Mouse (Mus musculus): ENCODE data around the gene Auh. TPM values are rescaled to one million over a fixed set of nuclear protein-coding genes. Genes with fewer than 3 reads are reported as not detected.

Gene Auh
- polyA plus RNA-seq, 1 experiment, result 26.8 TPM

- Histone ChIP-seq H3K27ac (ENCODE audit: insufficient read depth, low read length) (no peak overlapping the region), H3K4me3 (ENCODE audit: insufficient read depth, low read length) (no peak overlapping the region), H3K4me1 (ENCODE audit: control insufficient read depth, insufficient read depth, low read length) (peaks cover 9% of the 10 kb centered on the region)
- TF ChIP-seq POLR2A (IDR thresholded peaks at IDR 0.05; ENCODE audit: low read depth, low read length), result no peak
- no peak for TF ChIP-seq CTCF (IDR thresholded peaks at IDR 0.05; ENCODE audit: borderline replicate concordance, insufficient read depth, low read length)
These were observed 54.4 kb downstream of the Auh start for GRCm38 (mm10) chr13:52875089-52875488.

GRCm38 (mm10) chr13:52874338-52874737, 55.1 kb downstream of the Auh start:
- no peak for TF ChIP-seq CTCF (IDR thresholded peaks at IDR 0.05; ENCODE audit: borderline replicate concordance, insufficient read depth, low read length)
- no peak for TF ChIP-seq POLR2A (IDR thresholded peaks at IDR 0.05; ENCODE audit: low read depth, low read length)
- Histone ChIP-seq H3K4me1 (ENCODE audit: control insufficient read depth, insufficient read depth, low read length) (peaks cover 6% of the 10 kb centered on the region), H3K4me3 (ENCODE audit: insufficient read depth, low read length) (no peak overlapping the region), H3K27ac (ENCODE audit: insufficient read depth, low read length) (no peak overlapping the region)

- H3K4me3 ChIP-seq (ENCODE audit: insufficient read depth, low read length), result no peak overlapping the region
- peaks cover 4% of the 10 kb centered on the region for H3K4me1 ChIP-seq (ENCODE audit: control insufficient read depth, insufficient read depth, low read length)
- peak overlapping the region; percentile 25 for H3K27ac ChIP-seq (ENCODE audit: insufficient read depth, low read length)
- TF ChIP-seq POLR2A (IDR thresholded peaks at IDR 0.05; ENCODE audit: low read depth, low read length) (no peak), CTCF (IDR thresholded peaks at IDR 0.05; ENCODE audit: borderline replicate concordance, insufficient read depth, low read length) (no peak)
These were observed 55.6 kb downstream of the Auh start for GRCm38 (mm10) chr13:52873923-52874322.

GRCm38 (mm10) chr13:52866005-52866792, 63.3 kb downstream of the Auh start:
- TF ChIP-seq CTCF (IDR thresholded peaks at IDR 0.05; ENCODE audit: borderline replicate concordance, insufficient read depth, low read length) (no peak), POLR2A (IDR thresholded peaks at IDR 0.05; ENCODE audit: low read depth, low read length) (no peak)
- H3K27ac ChIP-seq (ENCODE audit: insufficient read depth, low read length), result no peak overlapping the region
- no peak overlapping the region for H3K4me3 ChIP-seq (ENCODE audit: insufficient read depth, low read length)
- no peaks in the 10 kb centered on the region for H3K4me1 ChIP-seq (ENCODE audit: control insufficient read depth, insufficient read depth, low read length)

GRCm38 (mm10) chr13:52863436-52863835, 66.0 kb downstream of the Auh start:
- H3K27ac ChIP-seq (ENCODE audit: insufficient read depth, low read length), result no peak overlapping the region
- no peak overlapping the region for H3K4me3 ChIP-seq (ENCODE audit: insufficient read depth, low read length)
- no peak for TF ChIP-seq CTCF (IDR thresholded peaks at IDR 0.05; ENCODE audit: borderline replicate concordance, insufficient read depth, low read length)
- no peak for TF ChIP-seq POLR2A (IDR thresholded peaks at IDR 0.05; ENCODE audit: low read depth, low read length)
- H3K4me1 ChIP-seq (ENCODE audit: control insufficient read depth, insufficient read depth, low read length), result no peaks in the 10 kb centered on the region

- H3K4me1 ChIP-seq (ENCODE audit: control insufficient read depth, insufficient read depth, low read length), result no peaks in the 10 kb centered on the region
- no peak for TF ChIP-seq CTCF (IDR thresholded peaks at IDR 0.05; ENCODE audit: borderline replicate concordance, insufficient read depth, low read length)
- no peak for TF ChIP-seq POLR2A (IDR thresholded peaks at IDR 0.05; ENCODE audit: low read depth, low read length)
- H3K27ac ChIP-seq (ENCODE audit: insufficient read depth, low read length), result peak overlapping the region; percentile 1; the same call in 1 of the 2 replicates
- no peak overlapping the region for H3K4me3 ChIP-seq (ENCODE audit: insufficient read depth, low read length)
These were observed 69.3 kb downstream of the Auh start for GRCm38 (mm10) chr13:52860006-52860685.

- Histone ChIP-seq H3K4me1 (ENCODE audit: control insufficient read depth, insufficient read depth, low read length) (no peaks in the 10 kb centered on the region), H3K4me3 (ENCODE audit: insufficient read depth, low read length) (no peak overlapping the region), H3K27ac (ENCODE audit: insufficient read depth, low read length) (no peak overlapping the region)
- TF ChIP-seq CTCF (IDR thresholded peaks at IDR 0.05; ENCODE audit: borderline replicate concordance, insufficient read depth, low read length), result no peak
- TF ChIP-seq POLR2A (IDR thresholded peaks at IDR 0.05; ENCODE audit: low read depth, low read length), result no peak
These were observed 70.2 kb downstream of the Auh start for GRCm38 (mm10) chr13:52859065-52859820.

- Histone ChIP-seq H3K4me1 (ENCODE audit: control insufficient read depth, insufficient read depth, low read length) (no peaks in the 10 kb centered on the region), H3K4me3 (ENCODE audit: insufficient read depth, low read length) (no peak overlapping the region), H3K27ac (ENCODE audit: insufficient read depth, low read length) (no peak overlapping the region)
- no peak for TF ChIP-seq CTCF (IDR thresholded peaks at IDR 0.05; ENCODE audit: borderline replicate concordance, insufficient read depth, low read length)
These were observed 71.1 kb downstream of the Auh start for GRCm38 (mm10) chr13:52858373-52858772.

GRCm38 (mm10) chr13:52857781-52858180, 71.7 kb downstream of the Auh start:
- no peaks in the 10 kb centered on the region for H3K4me1 ChIP-seq (ENCODE audit: control insufficient read depth, insufficient read depth, low read length)
- H3K27ac ChIP-seq (ENCODE audit: insufficient read depth, low read length), result no peak overlapping the region
- no peak for TF ChIP-seq POLR2A (IDR thresholded peaks at IDR 0.05; ENCODE audit: low read depth, low read length)
- TF ChIP-seq CTCF (IDR thresholded peaks at IDR 0.05; ENCODE audit: borderline replicate concordance, insufficient read depth, low read length), result no peak
- no peak overlapping the region for H3K4me3 ChIP-seq (ENCODE audit: insufficient read depth, low read length)

Measured in embryonic fibroblast, embryonic 13.5 days (primary cell).